Mouse (Mus musculus): ENCODE measurements around the gene Mypn.

DNA sequence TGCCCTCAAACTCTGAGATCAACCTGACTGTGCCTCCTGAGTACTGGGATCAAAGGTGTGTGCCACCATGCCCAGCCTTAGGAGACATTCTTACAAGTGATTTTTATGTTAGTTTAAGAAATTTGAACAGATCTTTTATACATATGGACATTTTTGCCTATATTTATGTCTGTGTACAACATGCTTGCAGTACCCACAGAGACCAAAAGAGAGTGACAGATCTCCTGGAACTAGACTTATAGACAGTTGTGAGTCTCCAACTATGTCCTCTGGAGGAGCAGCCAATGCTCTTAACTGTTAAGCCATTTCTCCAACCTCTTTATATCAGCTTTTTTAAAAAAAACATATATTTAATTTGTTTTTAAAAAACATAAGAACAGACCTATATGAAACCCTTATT lies 51.4 kb downstream of the Mypn start:
- TF ChIP-seq CTCF (IDR thresholded peaks at IDR 0.05; ENCODE audit: low read depth) (peak; percentile 41), EP300 (optimal IDR thresholded peaks at IDR 0.05) (no peak)
